Mouse (Mus musculus) limb, embryonic 15.5 days (tissue): ENCODE results near the gene Pik3cd. TPM values are rescaled to one million over a fixed set of nuclear protein-coding genes. Genes with fewer than 3 reads are reported as not detected.

Source experiments
- microRNA-seq: library from miRNA; unstranded; fragments of <30 nt; microRNA quantifications from one replicate; pipeline ENCODE4, GENCODE M21; 2016
- polyA plus RNA-seq: library from polyadenylated mRNA; unstranded; fragments of >200 nt; fragmentation: Nextera tagmentation; extraction: Ambion mirVana; gene quantifications from 2 replicates; pipeline ENCODE4 v1.2.1, GENCODE M21; 2015

Pik3cd gene
- polyA plus RNA-seq, 1 experiment from 2014 or later, result 4.1 TPM

Small RNAs within 50 kb of the gene (microRNA-seq; reads per million reads assigned to microRNA genes)
- gene Mir7023, result not detected

Other genes starting within 250 kb of the Pik3cd start
- gene Rbp7, start 247.6 kb downstream of the Pik3cd start, polyA plus RNA-seq, result 1.0 and 1.5 TPM in 2 replicates
- not detected in 2 replicates for gene Tmem274, start 225.2 kb downstream of the Pik3cd start, polyA plus RNA-seq
- gene Nmnat1, start 217.4 kb downstream of the Pik3cd start, polyA plus RNA-seq, result 8.6 TPM in 2 replicates
- gene Lzic, start 217.3 kb downstream of the Pik3cd start, polyA plus RNA-seq, result 42.4 and 46.1 TPM in 2 replicates
- gene Ctnnbip1, start 184.3 kb downstream of the Pik3cd start, polyA plus RNA-seq, result 58.9 and 64.4 TPM in 2 replicates
- 39.4 and 56.1 TPM in 2 replicates for gene Clstn1, start 116.1 kb downstream of the Pik3cd start, polyA plus RNA-seq
- 25.0 and 27.7 TPM in 2 replicates for gene Tmem201, start 35.5 kb upstream of the Pik3cd start, polyA plus RNA-seq
- 7.9 and 9.4 TPM in 2 replicates for gene Slc25a33, start 71.7 kb upstream of the Pik3cd start, polyA plus RNA-seq